Comparison of ENCODE assay signal across 21 mouse cellular contexts in genomic region chr1:34128796-34129195, GRCm38 (mm10).
DNase-seq lines count a peak whose midpoint lies in the region; ATAC-seq and TF ChIP-seq lines count a peak whose summit lies in the region.
"Had no signal": no experiment of that assay in that cellular context is flagged by ENCODE, and none has a peak within 500 bp of the region (broad histone marks: within the 10 kb centered on the region; RNA-seq: fewer than 3 reads in every experiment).

No protein-coding gene starts in this region.

- no peak for TF ChIP-seq EP300 in heart, postnatal 0 days (IDR thresholded peaks at IDR 0.05; ENCODE audit: low read depth)

- WGBS in heart, embryonic 12.5 days = 76% methylated on average over 2 of the region's 2 CpGs
- 65% methylated on average over 2 of the region's 2 CpGs for WGBS in heart, embryonic 14.5 days
- 56% methylated on average over 2 of the region's 2 CpGs for WGBS in heart, postnatal 0 days

- ATAC-seq in heart, embryonic 12.5 days (ENCODE audit: insufficient number of reproducible peaks, low FRiP score) = no peak
- ATAC-seq in heart, embryonic 14.5 days (ENCODE audit: insufficient number of reproducible peaks, insufficient read depth, low FRiP score, low read depth) = no peak
- no peak for ATAC-seq in heart, postnatal 0 days (ENCODE audit: insufficient read depth, low read depth)
- no peak for ATAC-seq in erythroblast, adult 5-6 weeks (replicated peaks; ENCODE audit: low FRiP score, poor library complexity, severe bottlenecking)
- ATAC-seq: activated CD4-positive, CD25-positive, alpha-beta regulatory T cell, adult 4 months; forebrain, embryonic 16.5 days; hindbrain, embryonic 16.5 days; inflammation-experienced regulatory T-cells, adult 6 months; Patski had no signal

- no peak overlapping the region for H3K9ac ChIP-seq in heart, embryonic 12.5 days
- no peak overlapping the region for H3K9ac ChIP-seq in heart, embryonic 14.5 days (ENCODE audit: low read length)
- H3K9ac ChIP-seq in heart, postnatal 0 days (replicated peaks; ENCODE audit: low read depth, low read length) = no peak overlapping the region
- H3K9ac ChIP-seq: embryonic facial prominence, embryonic 12.5 days; forebrain, embryonic 12.5 days; hindbrain, embryonic 12.5 days had no signal

- DNase-seq in heart, adult 11 months = peak; percentile 92
- DNase-seq in heart, adult 8-10 months (ENCODE audit: low spot score) = no peak
- DNase-seq in heart, postnatal 4 days = no peak
- DNase-seq in heart, postnatal 0 days (ENCODE audit: low spot score) = no peak
- DNase-seq: adrenal gland, postnatal 14 days; cerebellum, adult 18-20 months; cerebellum, postnatal 10 days; kidney, adult 18-20 months; kidney, postnatal 10 days had no signal

- H3K4me2 ChIP-seq in heart, embryonic 12.5 days = no peak overlapping the region
- H3K4me2 ChIP-seq in heart, embryonic 14.5 days (ENCODE audit: low read length) = no peak overlapping the region
- H3K4me2 ChIP-seq in heart, postnatal 0 days (ENCODE audit: low read depth, low read length) = no peak overlapping the region
- H3K4me2 ChIP-seq: embryonic facial prominence, embryonic 12.5 days; forebrain, embryonic 12.5 days; hindbrain, embryonic 12.5 days had no signal

- peak overlapping the region; percentile 41; the same call in 1 of the 2 replicates for H3K27ac ChIP-seq in heart, embryonic 12.5 days (ENCODE audit: poor library complexity, severe bottlenecking)
- peak overlapping the region; percentile 15 to 91; a peak in 3 of 4 replicates for H3K27ac ChIP-seq in heart, embryonic 14.5 days (replicated peaks in 1 of 2; ENCODE audit: control insufficient read depth in 1 of 2, insufficient read depth in 1 of 2, low read depth in 2 of 2, low read length in 2 of 2)
- peak overlapping the region; percentile 91 for H3K27ac ChIP-seq in heart, postnatal 0 days (ENCODE audit: low read depth)
- H3K27ac ChIP-seq: embryonic facial prominence, embryonic 12.5 days; forebrain, embryonic 12.5 days; hindbrain, embryonic 12.5 days had no signal

- no peaks in the 10 kb centered on the region for H3K36me3 ChIP-seq in heart, embryonic 12.5 days
- H3K36me3 ChIP-seq in heart, embryonic 14.5 days (ENCODE audit: control insufficient read depth, insufficient read depth, low read length) = no peaks in the 10 kb centered on the region
- no peaks in the 10 kb centered on the region for H3K36me3 ChIP-seq in heart, postnatal 0 days (replicated peaks; ENCODE audit: control insufficient read depth, insufficient read depth, low read length)
- H3K36me3 ChIP-seq: embryonic facial prominence, embryonic 12.5 days; forebrain, embryonic 12.5 days; hindbrain, embryonic 12.5 days had no signal

- H3K4me1 ChIP-seq in heart, embryonic 12.5 days (replicated peaks) = peaks cover 80% of the 10 kb centered on the region
- H3K4me1 ChIP-seq in heart, embryonic 14.5 days (ENCODE audit: control insufficient read depth in 2 of 2, insufficient read depth in 2 of 2, low read length in 2 of 2) = peaks cover 34 to 76% of the 10 kb centered on the region in 2 experiments
- H3K4me1 ChIP-seq in heart, postnatal 0 days (ENCODE audit: control insufficient read depth, insufficient read depth) = peaks cover 78% of the 10 kb centered on the region
- H3K4me1 ChIP-seq: embryonic facial prominence, embryonic 12.5 days had no signal

- H3K27me3 ChIP-seq in heart, embryonic 12.5 days (replicated peaks) = no peaks in the 10 kb centered on the region
- H3K27me3 ChIP-seq in heart, embryonic 14.5 days (ENCODE audit: control insufficient read depth, insufficient read depth, low read length) = no peaks in the 10 kb centered on the region
- no peaks in the 10 kb centered on the region for H3K27me3 ChIP-seq in heart, postnatal 0 days (ENCODE audit: control insufficient read depth, insufficient read depth, low read length)
- H3K27me3 ChIP-seq: CH12.LX; embryonic facial prominence, embryonic 12.5 days; forebrain, embryonic 12.5 days; hindbrain, embryonic 12.5 days; Patski had no signal

- TF ChIP-seq CTCF in heart, postnatal 0 days (IDR thresholded peaks at IDR 0.05; ENCODE audit: low read depth) = no peak

- H3K9me3 ChIP-seq in heart, embryonic 12.5 days (replicated peaks) = no peaks in the 10 kb centered on the region
- no peaks in the 10 kb centered on the region for H3K9me3 ChIP-seq in heart, embryonic 14.5 days (ENCODE audit: control insufficient read depth, low read length)
- no peaks in the 10 kb centered on the region for H3K9me3 ChIP-seq in heart, postnatal 0 days (replicated peaks; ENCODE audit: control insufficient read depth, low read length)
- H3K9me3 ChIP-seq: embryonic facial prominence, embryonic 12.5 days; forebrain, embryonic 12.5 days; hindbrain, embryonic 12.5 days had no signal

- H3K4me3 ChIP-seq in heart, embryonic 12.5 days = no peak overlapping the region
- no peak overlapping the region for H3K4me3 ChIP-seq in heart, embryonic 14.5 days (ENCODE audit: control insufficient read depth in 1 of 2, insufficient read depth in 1 of 2, low read depth in 1 of 2, low read length in 2 of 2)
- H3K4me3 ChIP-seq in heart, postnatal 0 days (ENCODE audit: low read depth, low read length) = no peak overlapping the region
- H3K4me3 ChIP-seq: embryonic facial prominence, embryonic 12.5 days; forebrain, embryonic 12.5 days; hindbrain, embryonic 12.5 days had no signal

Comparison
In these comparisons a context has a peak if more than half of its experiments do, and no peak if none do; other contexts are left out.
1. H3K27ac ChIP-seq: peak in every context shown above with its lines; median percentile 91 in heart, postnatal 0 days; 53 in heart, embryonic 14.5 days; 41 in heart, embryonic 12.5 days.